ENCODE assay signal across 9 mouse cellular contexts in genomic region chr4:125728091-125728863, GRCm38 (mm10).
DNase-seq lines count a peak whose midpoint lies in the region; ATAC-seq and TF ChIP-seq lines count a peak whose summit lies in the region.
"Had no signal": no experiment of that assay in that cellular context is flagged by ENCODE, and none has a peak within 500 bp of the region (broad histone marks: within the 10 kb centered on the region; RNA-seq: fewer than 3 reads in every experiment).

No protein-coding gene starts in this region.

- no peak for DNase-seq in kidney, adult 2 months
- peak; percentile 15 for DNase-seq in embryo, embryonic 9.5 days (ENCODE audit: extremely low spot score)
- no peak for DNase-seq in spleen, postnatal 36 days (ENCODE audit: low spot score in 2 of 2)
- DNase-seq in adrenal gland, postnatal 4 days (ENCODE audit: low spot score in 2 of 2) = no peak
- DNase-seq: lung, embryonic 14.5 days; thymus, postnatal 36 days had no signal

- ATAC-seq in kidney, embryonic 16.5 days (ENCODE audit: low FRiP score, low TSS enrichment) = no peak
- no peak for ATAC-seq in limb, embryonic 12.5 days (ENCODE audit: insufficient number of reproducible peaks, insufficient read depth, low FRiP score, low TSS enrichment, low read depth)
- no peak for ATAC-seq in neural tube, embryonic 14.5 days (ENCODE audit: low read depth)

- no peak for TF ChIP-seq CTCF in kidney, adult 2 months (conservative IDR thresholded peaks at IDR 0.05; ENCODE audit: insufficient read depth, insufficient read length, low read depth, low read length)

- peak overlapping the region; percentile 8; the same call in 1 of the 2 replicates for H3K27ac ChIP-seq in kidney, embryonic 16.5 days (ENCODE audit: low read length)
- no peak overlapping the region for H3K27ac ChIP-seq in kidney, adult 2 months (ENCODE audit: insufficient read depth, low read depth, low read length)
- H3K27ac ChIP-seq in limb, embryonic 12.5 days = no peak overlapping the region
- peak overlapping the region; percentile 69 for H3K27ac ChIP-seq in neural tube, embryonic 14.5 days (ENCODE audit: low read depth, low read length)

- WGBS in kidney, embryonic 16.5 days = 8% methylated on average over 15 of the region's 15 CpGs
- WGBS in kidney, adult 2 months = 16% methylated on average over 15 of the region's 15 CpGs
- 8% methylated on average over 15 of the region's 15 CpGs for WGBS in limb, embryonic 12.5 days
- 10% methylated on average over 15 of the region's 15 CpGs for WGBS in neural tube, embryonic 14.5 days

- peak overlapping the region; percentile 34 for H3K4me3 ChIP-seq in kidney, embryonic 16.5 days (ENCODE audit: low read length)
- no peak overlapping the region for H3K4me3 ChIP-seq in kidney, adult 2 months (ENCODE audit: insufficient read depth, low read depth, low read length)
- no peak overlapping the region for H3K4me3 ChIP-seq in limb, embryonic 12.5 days (replicated peaks)
- peak overlapping the region; percentile 6 for H3K4me3 ChIP-seq in neural tube, embryonic 14.5 days (ENCODE audit: low read depth, low read length)

- peak overlapping the region; percentile 50 for H3K4me2 ChIP-seq in kidney, embryonic 16.5 days (replicated peaks; ENCODE audit: low read depth, low read length)
- H3K4me2 ChIP-seq in limb, embryonic 12.5 days = 0 out of 2 replicates have a peak overlapping the region, but pooled peaks have one; percentile 23
- H3K4me2 ChIP-seq in neural tube, embryonic 14.5 days (ENCODE audit: low read depth, low read length) = peak overlapping the region; percentile 29
- H3K4me2 ChIP-seq: lung, embryonic 14.5 days had no signal

- peaks cover 32% of the 10 kb centered on the region for H3K27me3 ChIP-seq in kidney, embryonic 16.5 days (ENCODE audit: insufficient read depth, low read length)
- no peaks in the 10 kb centered on the region for H3K27me3 ChIP-seq in kidney, adult 2 months (replicated peaks; ENCODE audit: control insufficient read depth, insufficient read depth, low read length)
- peaks cover 99% of the 10 kb centered on the region for H3K27me3 ChIP-seq in limb, embryonic 12.5 days
- no peaks in the 10 kb centered on the region for H3K27me3 ChIP-seq in neural tube, embryonic 14.5 days (ENCODE audit: control insufficient read depth, insufficient read depth, low read length)

- peak overlapping the region; percentile 31; the same call in 1 of the 2 replicates for H3K9ac ChIP-seq in kidney, embryonic 16.5 days (replicated peaks; ENCODE audit: low read length)
- H3K9ac ChIP-seq in limb, embryonic 12.5 days (replicated peaks) = no peak overlapping the region
- H3K9ac ChIP-seq in neural tube, embryonic 14.5 days (replicated peaks; ENCODE audit: low read depth, low read length) = peak overlapping the region; percentile 37; the same call in 1 of the 2 replicates
- H3K9ac ChIP-seq: lung, embryonic 14.5 days had no signal

- peaks cover 27% of the 10 kb centered on the region; the same call in 1 of the 2 replicates for H3K4me1 ChIP-seq in kidney, embryonic 16.5 days (ENCODE audit: insufficient read depth, low read length)
- H3K4me1 ChIP-seq in kidney, adult 2 months (ENCODE audit: control insufficient read depth, insufficient read depth, low read length) = no peaks in the 10 kb centered on the region
- peaks cover 50% of the 10 kb centered on the region for H3K4me1 ChIP-seq in limb, embryonic 12.5 days (replicated peaks)
- peaks cover 21% of the 10 kb centered on the region; the same call in 1 of the 2 replicates for H3K4me1 ChIP-seq in neural tube, embryonic 14.5 days (ENCODE audit: control insufficient read depth, insufficient read depth, low read length)

- no peak for TF ChIP-seq POLR2A in kidney, adult 2 months (IDR thresholded peaks at IDR 0.05; ENCODE audit: low read depth, low read length)

- H3K36me3 ChIP-seq in kidney, embryonic 16.5 days (ENCODE audit: insufficient read depth, low read length) = no peaks in the 10 kb centered on the region
- H3K36me3 ChIP-seq in kidney, adult 2 months (ENCODE audit: control insufficient read depth, insufficient read depth, low read length) = no peaks in the 10 kb centered on the region
- H3K36me3 ChIP-seq in limb, embryonic 12.5 days = no peaks in the 10 kb centered on the region
- no peaks in the 10 kb centered on the region for H3K36me3 ChIP-seq in neural tube, embryonic 14.5 days (ENCODE audit: control insufficient read depth, insufficient read depth, low read length)

- no peaks in the 10 kb centered on the region for H3K9me3 ChIP-seq in kidney, embryonic 16.5 days (ENCODE audit: low read length)
- H3K9me3 ChIP-seq in limb, embryonic 12.5 days = no peaks in the 10 kb centered on the region
- no peaks in the 10 kb centered on the region for H3K9me3 ChIP-seq in neural tube, embryonic 14.5 days (ENCODE audit: control insufficient read depth, low read length)

Comparison
In these comparisons a context has a peak if more than half of its experiments do, and no peak if none do; other contexts are left out.
1. H3K27ac ChIP-seq: peak in kidney, embryonic 16.5 days (single experiment) and neural tube, embryonic 14.5 days (single experiment); none in kidney, adult 2 months (single experiment) and limb, embryonic 12.5 days (single experiment).
2. H3K4me3 ChIP-seq: peak in kidney, embryonic 16.5 days (single experiment) and neural tube, embryonic 14.5 days (single experiment); none in kidney, adult 2 months (single experiment) and limb, embryonic 12.5 days (single experiment).
3. Peak in every context shown above with its lines, with median percentiles within 50 percentile points of each other: H3K4me2 ChIP-seq.